Mouse (Mus musculus): Measurements from ENCODE around the gene Fam170b.

- no peak for TF ChIP-seq CTCF (IDR thresholded peaks at IDR 0.05)
- no peak for TF ChIP-seq EP300 (IDR thresholded peaks at IDR 0.05)
These were observed 36.0 kb upstream of the Fam170b start for GRCm38 (mm10) chr14:32797803-32798202.
